8 mouse cellular contexts compared by ENCODE assay signal in the genomic region with DNA sequence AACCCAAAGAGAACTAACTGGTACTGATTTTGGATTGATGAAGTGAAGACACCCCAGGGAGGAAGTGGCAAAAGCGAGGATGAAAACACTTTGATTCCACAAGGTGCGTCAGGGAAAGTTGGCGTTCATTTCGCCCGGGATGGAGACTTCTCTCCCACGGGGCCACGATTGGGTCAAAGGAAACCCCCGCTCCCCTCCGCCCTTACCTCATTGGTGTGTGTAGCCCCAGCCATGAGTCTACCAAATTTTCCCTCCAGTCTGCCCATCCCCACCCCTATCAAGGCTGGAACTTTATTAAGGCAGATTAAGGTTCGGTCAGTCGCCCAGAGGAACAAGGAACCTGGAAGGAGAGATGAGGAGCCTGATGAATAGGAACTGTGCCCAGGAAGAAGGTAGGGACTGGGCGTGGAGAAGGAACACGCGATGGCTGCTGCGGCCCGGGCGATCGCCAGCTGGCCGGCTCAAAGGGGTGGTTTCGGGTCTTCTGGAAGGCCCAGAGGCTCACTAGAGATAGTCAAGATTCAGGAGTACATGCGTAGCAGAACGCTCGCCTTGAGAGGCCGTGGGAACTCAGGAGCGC. TPM values are rescaled to one million over a fixed set of nuclear protein-coding genes. Genes with fewer than 3 reads are reported as not detected.
DNase-seq lines count a peak whose midpoint lies in the region; ATAC-seq lines count a peak whose summit lies in the region.

Gene Slc41a1, plus strand, starts transcription at position 287 of the 580 bp plus-strand sequence.

- H3K27me3 ChIP-seq in heart, embryonic 12.5 days (replicated peaks): no peaks in the 10 kb centered on the region
- H3K27me3 ChIP-seq in midbrain, embryonic 16.5 days (ENCODE audit: control insufficient read depth, insufficient read depth, low read depth, low read length): no peaks in the 10 kb centered on the region

- H3K4me3 ChIP-seq in heart, embryonic 12.5 days: peak within 1 kb of the TSS; percentile 82
- peak within 1 kb of the TSS; percentile 76 for H3K4me3 ChIP-seq in midbrain, embryonic 16.5 days (ENCODE audit: low read depth, low read length)

- peak; percentile 27 for ATAC-seq in common myeloid progenitor, adult 5-6 weeks (replicated peaks; ENCODE audit: low read depth, poor library complexity, severe bottlenecking)
- peak; percentile 54 for ATAC-seq in heart, embryonic 12.5 days (ENCODE audit: insufficient number of reproducible peaks, low FRiP score)
- peak; percentile 56 for ATAC-seq in midbrain, embryonic 16.5 days

- H3K9ac ChIP-seq in heart, embryonic 12.5 days: peak within 1 kb of the TSS; percentile 86
- H3K9ac ChIP-seq in midbrain, embryonic 16.5 days (ENCODE audit: low read depth, low read length): peak within 1 kb of the TSS; percentile 82

- 2% methylated on average over 25 of the region's 25 CpGs for WGBS in heart, embryonic 12.5 days
- 3% methylated on average over 25 of the region's 25 CpGs for WGBS in midbrain, embryonic 16.5 days

- H3K36me3 ChIP-seq in heart, embryonic 12.5 days: peaks cover 20% of the 10 kb centered on the region
- no peaks in the 10 kb centered on the region for H3K36me3 ChIP-seq in midbrain, embryonic 16.5 days (ENCODE audit: control insufficient read depth, insufficient read depth, low read length)

- peak; percentile 18 to 52 for DNase-seq in thymus, adult 18-20 months
- no peak for DNase-seq in thymus, postnatal 25 days
- DNase-seq in layer of hippocampus, postnatal 25 days (ENCODE audit: extremely low spot score in 1 of 2, low spot score in 1 of 2): no peak
- DNase-seq in cerebellum, adult 8-10 months: no peak
- DNase-seq in adipocyte (ENCODE audit: low spot score): no peak

- peak within 1 kb of the TSS; percentile 93 for H3K4me2 ChIP-seq in heart, embryonic 12.5 days
- peak within 1 kb of the TSS; percentile 95 for H3K4me2 ChIP-seq in midbrain, embryonic 16.5 days (ENCODE audit: low read length)

- H3K9me3 ChIP-seq in heart, embryonic 12.5 days (replicated peaks): no peaks in the 10 kb centered on the region
- H3K9me3 ChIP-seq in midbrain, embryonic 16.5 days (replicated peaks; ENCODE audit: control insufficient read depth, low read length, poor library complexity, severe bottlenecking): no peaks in the 10 kb centered on the region

- peak within 1 kb of the TSS; percentile 83 for H3K27ac ChIP-seq in heart, embryonic 12.5 days (ENCODE audit: poor library complexity, severe bottlenecking)
- peak within 1 kb of the TSS; percentile 79 for H3K27ac ChIP-seq in midbrain, embryonic 16.5 days (ENCODE audit: low read length)

- peaks cover 24% of the 10 kb centered on the region for H3K4me1 ChIP-seq in heart, embryonic 12.5 days (replicated peaks)
- H3K4me1 ChIP-seq in midbrain, embryonic 16.5 days (ENCODE audit: control insufficient read depth, insufficient read depth, low read length): peaks cover 20% of the 10 kb centered on the region

RNA-seq across cellular contexts. Expression of gene Slc41a1, which starts in this region (rescaled TPM):
- total RNA-seq in common myeloid progenitor, adult 5-6 weeks (2017): 6.7 and 7.8 TPM in 2 replicates
- 7.8 and 10.2 TPM in 2 replicates for polyA plus RNA-seq in heart, embryonic 12.5 days (2016; fragmentation: Nextera tagmentation; extraction: Ambion mirVana)
- 10 to 100 TPM; 61.5 to 66.5 TPM for total RNA-seq in layer of hippocampus, postnatal 25 days (2021)
- 17.7 and 18.2 TPM in 2 replicates for polyA plus RNA-seq in midbrain, embryonic 16.5 days (2015; fragmentation: Nextera tagmentation; extraction: Ambion mirVana)

Comparison
In these comparisons a context has a peak if more than half of its experiments do, and no peak if none do; other contexts are left out.
1. DNase-seq: peak in thymus, adult 18-20 months (2 of 2); none in thymus, postnatal 25 days (single experiment), layer of hippocampus, postnatal 25 days (0 of 2), cerebellum, adult 8-10 months (single experiment) and adipocyte (single experiment).
2. Peak in every context shown above with its lines, with median percentiles within 50 percentile points of each other: ATAC-seq.